ENCODE assay signal across 8 mouse cellular contexts in genomic region chr12:71016211-71016502, GRCm38 (mm10). TPM values are rescaled to one million over a fixed set of nuclear protein-coding genes. Genes with fewer than 3 reads are reported as not detected.
DNase-seq lines count a peak whose midpoint lies in the region; ATAC-seq and TF ChIP-seq lines count a peak whose summit lies in the region.

No protein-coding gene starts in this region.

- ATAC-seq in heart, embryonic 14.5 days (ENCODE audit: insufficient number of reproducible peaks, insufficient read depth, low FRiP score, low read depth) = no peak
- ATAC-seq in forebrain, embryonic 12.5 days (ENCODE audit: low FRiP score) = no peak; the same call in 1 of the 2 replicates
- ATAC-seq in liver, embryonic 15.5 days (ENCODE audit: insufficient read depth) = no peak; the same call in 1 of the 2 replicates
- ATAC-seq in cerebellum, adult (ENCODE audit: insufficient number of reproducible peaks, low FRiP score, low TSS enrichment) = no peak

- peaks cover 42% of the 10 kb centered on the region for H3K36me3 ChIP-seq in heart, embryonic 14.5 days (ENCODE audit: control insufficient read depth, insufficient read depth, low read length)
- H3K36me3 ChIP-seq in E14TG2a.4 (ENCODE audit: insufficient read depth, low read length) = peaks cover 48% of the 10 kb centered on the region
- peaks cover 27% of the 10 kb centered on the region for H3K36me3 ChIP-seq in forebrain, embryonic 12.5 days (replicated peaks)
- H3K36me3 ChIP-seq in liver, embryonic 15.5 days (replicated peaks) = peaks cover 34% of the 10 kb centered on the region

- peak overlapping the region; percentile 96 for H3K9ac ChIP-seq in heart, embryonic 14.5 days (ENCODE audit: low read length)
- peak overlapping the region; percentile 91 for H3K9ac ChIP-seq in forebrain, embryonic 12.5 days
- H3K9ac ChIP-seq in liver, embryonic 15.5 days = peak overlapping the region; percentile 99

- no peaks in the 10 kb centered on the region for H3K27me3 ChIP-seq in heart, embryonic 14.5 days (ENCODE audit: control insufficient read depth, insufficient read depth, low read length)
- H3K27me3 ChIP-seq in E14TG2a.4 (ENCODE audit: insufficient read depth, low read length) = no peaks in the 10 kb centered on the region
- no peaks in the 10 kb centered on the region for H3K27me3 ChIP-seq in forebrain, embryonic 12.5 days
- no peaks in the 10 kb centered on the region for H3K27me3 ChIP-seq in liver, embryonic 15.5 days

- H3K4me1 ChIP-seq in heart, embryonic 14.5 days (ENCODE audit: control insufficient read depth in 2 of 2, insufficient read depth in 2 of 2, low read length in 2 of 2) = peaks cover 4 to 31% of the 10 kb centered on the region in 2 experiments
- H3K4me1 ChIP-seq in E14TG2a.4 (replicated peaks; ENCODE audit: low read depth, low read length) = peaks cover 43% of the 10 kb centered on the region
- peaks cover 23% of the 10 kb centered on the region for H3K4me1 ChIP-seq in forebrain, embryonic 12.5 days
- H3K4me1 ChIP-seq in liver, embryonic 15.5 days (replicated peaks) = peaks cover 39% of the 10 kb centered on the region

- H3K4me3 ChIP-seq in heart, embryonic 14.5 days (ENCODE audit: control insufficient read depth in 1 of 2, insufficient read depth in 1 of 2, low read depth in 1 of 2, low read length in 2 of 2) = peak overlapping the region; percentile 60 to 98
- H3K4me3 ChIP-seq in E14TG2a.4 (replicated peaks; ENCODE audit: low read length) = peak overlapping the region; percentile 99
- H3K4me3 ChIP-seq in forebrain, embryonic 12.5 days (replicated peaks) = peak overlapping the region; percentile 97
- peak overlapping the region; percentile 100 for H3K4me3 ChIP-seq in liver, embryonic 15.5 days (replicated peaks)

- no peak for DNase-seq in heart, postnatal 14 days
- no peak for DNase-seq in adrenal gland, adult 8-10 months
- DNase-seq in cerebellum, adult 8-10 months = no peak

- peak overlapping the region; percentile 78 for H3K4me2 ChIP-seq in heart, embryonic 14.5 days (ENCODE audit: low read length)
- H3K4me2 ChIP-seq in forebrain, embryonic 12.5 days = peak overlapping the region; percentile 79
- peak overlapping the region; percentile 83 for H3K4me2 ChIP-seq in liver, embryonic 15.5 days

- H3K27ac ChIP-seq in heart, embryonic 14.5 days (replicated peaks in 1 of 2; ENCODE audit: control insufficient read depth in 1 of 2, insufficient read depth in 1 of 2, low read depth in 2 of 2, low read length in 2 of 2) = peak overlapping the region; percentile 86 to 97
- H3K27ac ChIP-seq in forebrain, embryonic 12.5 days = peak overlapping the region; percentile 96
- H3K27ac ChIP-seq in liver, embryonic 15.5 days (replicated peaks) = peak overlapping the region; percentile 99

- 0% methylated on average over 29 of the region's 33 CpGs for WGBS in heart, embryonic 14.5 days
- 1% methylated on average over 28 of the region's 33 CpGs for WGBS in forebrain, embryonic 12.5 days
- WGBS in liver, embryonic 15.5 days (ENCODE audit: insufficient replicate concordance) = under 1% methylated on average over 31 of the region's 33 CpGs

- intact Hi-C loops in heart, postnatal 14 days (cut with DNase I) = loop anchor here (2.0 to 5.0 kb wide), 2 partner anchors 36 to 47 kb away; no protein-coding TSS in a partner anchor

- no peak for TF ChIP-seq CTCF in E14TG2a.4 (conservative IDR thresholded peaks at IDR 0.05; ENCODE audit: low read length)

- no peaks in the 10 kb centered on the region for H3K9me3 ChIP-seq in heart, embryonic 14.5 days (ENCODE audit: control insufficient read depth, low read length)
- no peaks in the 10 kb centered on the region for H3K9me3 ChIP-seq in E14TG2a.4 (ENCODE audit: low read length)
- H3K9me3 ChIP-seq in forebrain, embryonic 12.5 days = no peaks in the 10 kb centered on the region
- H3K9me3 ChIP-seq in liver, embryonic 15.5 days (replicated peaks) = no peaks in the 10 kb centered on the region

RNA-seq across cellular contexts. Expression of gene Arid4a, which starts 0.4 kb away (rescaled TPM):
- polyA plus RNA-seq in heart, embryonic 14.5 days (2014; fragmentation: Nextera tagmentation; extraction: Ambion mirVana) = 23.3 and 29.5 TPM in 2 replicates
- total RNA-seq in heart, postnatal 14 days (2021) = 10 to 100 TPM; 16.9 TPM
- polyA plus RNA-seq in forebrain, embryonic 12.5 days (2016; fragmentation: Nextera tagmentation; extraction: Ambion mirVana) = 41.1 and 41.5 TPM in 2 replicates
- polyA plus RNA-seq in liver, embryonic 15.5 days (2015; fragmentation: Nextera tagmentation; extraction: Ambion mirVana) = 20.7 and 20.8 TPM in 2 replicates
- total RNA-seq in adrenal gland, adult 8-10 months (2022) = 10 to 100 TPM; 20.6 to 32.2 (median 23.4) TPM

RNA-seq across cellular contexts. Expression of gene Psma3, which starts 41.7 kb away (rescaled TPM):
- 427 and 453 TPM in 2 replicates for polyA plus RNA-seq in heart, embryonic 14.5 days (2014; fragmentation: Nextera tagmentation; extraction: Ambion mirVana)
- 100 to 1,000 TPM; 218 to 231 TPM for total RNA-seq in heart, postnatal 14 days (2021)
- 547 and 562 TPM in 2 replicates for polyA plus RNA-seq in forebrain, embryonic 12.5 days (2016; fragmentation: Nextera tagmentation; extraction: Ambion mirVana)
- polyA plus RNA-seq in liver, embryonic 15.5 days (2015; fragmentation: Nextera tagmentation; extraction: Ambion mirVana) = 343 TPM in 2 replicates
- 100 to 1,000 TPM; 310 to 386 (median 323) TPM for total RNA-seq in adrenal gland, adult 8-10 months (2022)
